Mouse (Mus musculus) CH12.LX (cell line): ENCODE data around the gene Ano8.

Experiments used
- CTCF ChIP-seq, 2 experiments: IDR thresholded peaks in 1 of 2; conservative IDR thresholded peaks in 1 of 2; 2 replicates each; pipeline ENCODE4 v1.5.1; 2011 to 2012; ENCODE audit warnings: low read depth in 2 of 2, low read length in 2 of 2, improper control_type of control experiment in 1 of 2, inconsistent platforms in 1 of 2, mild to moderate bottlenecking in 1 of 2, moderate library complexity in 1 of 2
- POLR2A ChIP-seq: IDR thresholded peaks from 2 replicates; pipeline ENCODE4 v1.6.1; 2011; ENCODE audit warnings: low read depth, mild to moderate bottlenecking, improper control_type of control experiment, low read length

- peak in 1 of 2 experiments; percentile 10; a peak in 2 of 4 replicates for TF ChIP-seq CTCF (conservative IDR thresholded peaks at IDR 0.05 in 1 of 2, IDR thresholded peaks at IDR 0.05 in 1 of 2; ENCODE audit: low read depth in 2 of 2, low read length in 2 of 2)
- TF ChIP-seq POLR2A, result no peak; the same call in 1 of the 2 replicates
These were observed 9.4 kb downstream of the Ano8 start for GRCm38 (mm10) chr8:71476099-71476940.
